12 mouse cellular contexts compared by ENCODE assay signal in genomic region chr5:106705162-106705561, GRCm38 (mm10). TPM values are rescaled to one million over a fixed set of nuclear protein-coding genes. Genes with fewer than 3 reads are reported as not detected.
DNase-seq lines count a peak whose midpoint lies in the region; ATAC-seq lines count a peak whose summit lies in the region.
"Had no signal": no experiment of that assay in that cellular context is flagged by ENCODE, and none has a peak within 500 bp of the region (broad histone marks: within the 10 kb centered on the region; RNA-seq: fewer than 3 reads in every experiment).

No protein-coding gene starts in this region.

- H3K4me3 ChIP-seq in liver, embryonic 16.5 days (ENCODE audit: low read depth, low read length) = no peak overlapping the region
- H3K4me3 ChIP-seq: heart, adult 2 months; limb, embryonic 13.5 days had no signal

- 26% methylated on average over 5 of the region's 5 CpGs for WGBS in liver, embryonic 16.5 days (ENCODE audit: insufficient replicate concordance)

- peaks cover 39% of the 10 kb centered on the region for H3K4me1 ChIP-seq in liver, embryonic 16.5 days (ENCODE audit: control insufficient read depth, low read depth, low read length)

- peak; percentile 73 for DNase-seq in spleen, adult 12 weeks (ENCODE audit: low spot score)
- DNase-seq in spleen, adult 18-20 months = no peak
- DNase-seq in kidney, postnatal 4 days = no peak
- DNase-seq in right cerebral cortex, adult 18-20 months = no peak
- DNase-seq in lung, postnatal 25 days (ENCODE audit: low spot score) = no peak
- DNase-seq: cerebellum, postnatal 36 days; kidney, postnatal 14 days; lung, postnatal 36 days had no signal

- H3K4me2 ChIP-seq in liver, embryonic 16.5 days (ENCODE audit: low read depth, low read length) = peak overlapping the region; percentile 52
- H3K4me2 ChIP-seq: limb, embryonic 13.5 days had no signal

- no peaks in the 10 kb centered on the region for H3K27me3 ChIP-seq in liver, embryonic 16.5 days (ENCODE audit: control insufficient read depth, insufficient read depth, low read depth, low read length)
- H3K27me3 ChIP-seq: limb, embryonic 13.5 days had no signal

- peak overlapping the region; percentile 90 for H3K27ac ChIP-seq in liver, embryonic 16.5 days (ENCODE audit: low read length)
- H3K27ac ChIP-seq: heart, adult 2 months; limb, embryonic 13.5 days had no signal

- H3K9me3 ChIP-seq in liver, embryonic 16.5 days (replicated peaks; ENCODE audit: control insufficient read depth, low read length) = peaks cover 2% of the 10 kb centered on the region; the same call in 1 of the 2 replicates

- H3K9ac ChIP-seq in liver, embryonic 16.5 days (ENCODE audit: low read depth, low read length) = peak overlapping the region; percentile 35; the same call in 1 of the 2 replicates
- H3K9ac ChIP-seq: limb, embryonic 13.5 days had no signal

- ATAC-seq in erythroid progenitor cell, adult 5-6 weeks (replicated peaks; ENCODE audit: low FRiP score, poor library complexity, severe bottlenecking) = peak; percentile 80
- ATAC-seq in liver, embryonic 16.5 days (ENCODE audit: low read depth) = peak; percentile 79

- no peaks in the 10 kb centered on the region for H3K36me3 ChIP-seq in liver, embryonic 16.5 days (ENCODE audit: control insufficient read depth, insufficient read depth)
- H3K36me3 ChIP-seq: limb, embryonic 13.5 days had no signal

RNA-seq across cellular contexts. Expression of gene Zfp644, which starts 8.1 kb away (rescaled TPM):
- 155 and 190 TPM in 2 replicates for total RNA-seq in erythroid progenitor cell, adult 5-6 weeks (2015; ENCODE audit: low replicate concordance)
- total RNA-seq in erythroid progenitor cell, adult 5-6 weeks (2017; ENCODE audit: low replicate concordance) = 116 and 155 TPM in 2 replicates
- 15.0 and 15.8 TPM in 2 replicates for polyA plus RNA-seq in liver, embryonic 16.5 days (2015; fragmentation: Nextera tagmentation; extraction: Ambion mirVana)
